Mouse (Mus musculus) induced T-regulatory cell, adult 2 months (primary cell): Measurements from ENCODE around the gene Nbea.

Experiments used
- DNase-seq: peaks from one replicate; pipeline ENCODE4 v3.0.0-alpha.2; 2012; ENCODE audit warnings: low read depth

Gene Nbea

DNA sequence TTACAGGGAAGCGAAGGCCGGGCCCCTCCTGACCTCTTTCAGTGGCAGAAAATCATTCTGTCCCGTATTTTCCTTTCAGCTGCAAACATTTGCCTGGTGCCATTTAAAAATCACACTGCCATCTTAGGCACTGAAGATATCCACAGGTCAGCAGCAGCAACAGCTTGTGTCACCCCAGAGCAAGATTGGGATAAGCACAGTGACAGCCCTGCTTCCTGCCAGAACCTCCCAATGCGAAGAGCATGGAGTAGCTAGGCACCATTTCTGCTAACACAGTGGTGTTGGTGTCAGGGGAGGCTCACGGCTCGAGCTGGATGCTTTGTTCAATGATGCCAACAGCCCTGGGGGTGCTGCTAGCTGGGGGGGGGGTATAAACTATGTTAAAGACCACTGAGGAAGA is 592.8 kb downstream of the Nbea start:
- DNase-seq: no peak

DNA sequence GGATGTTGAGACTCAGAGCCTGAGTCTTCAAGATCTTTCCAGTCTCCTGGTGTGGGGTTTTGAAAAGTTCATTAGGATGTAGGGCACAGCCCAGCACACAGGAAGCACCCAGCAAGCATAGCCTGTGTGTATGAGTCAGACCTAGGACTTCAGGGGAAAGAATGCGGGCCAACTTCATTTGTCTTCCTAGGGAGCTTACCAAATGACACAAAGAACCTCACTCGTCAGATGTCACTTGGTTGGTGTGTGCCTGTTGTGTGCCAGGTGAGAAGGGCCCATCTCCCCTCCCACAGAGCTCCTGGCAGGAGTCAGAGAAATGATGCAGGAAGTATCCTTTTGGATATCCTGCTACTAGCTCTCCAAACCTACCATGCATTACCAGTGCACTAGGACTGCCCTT is 593.2 kb downstream of the Nbea start:
- DNase-seq: no peak

DNA sequence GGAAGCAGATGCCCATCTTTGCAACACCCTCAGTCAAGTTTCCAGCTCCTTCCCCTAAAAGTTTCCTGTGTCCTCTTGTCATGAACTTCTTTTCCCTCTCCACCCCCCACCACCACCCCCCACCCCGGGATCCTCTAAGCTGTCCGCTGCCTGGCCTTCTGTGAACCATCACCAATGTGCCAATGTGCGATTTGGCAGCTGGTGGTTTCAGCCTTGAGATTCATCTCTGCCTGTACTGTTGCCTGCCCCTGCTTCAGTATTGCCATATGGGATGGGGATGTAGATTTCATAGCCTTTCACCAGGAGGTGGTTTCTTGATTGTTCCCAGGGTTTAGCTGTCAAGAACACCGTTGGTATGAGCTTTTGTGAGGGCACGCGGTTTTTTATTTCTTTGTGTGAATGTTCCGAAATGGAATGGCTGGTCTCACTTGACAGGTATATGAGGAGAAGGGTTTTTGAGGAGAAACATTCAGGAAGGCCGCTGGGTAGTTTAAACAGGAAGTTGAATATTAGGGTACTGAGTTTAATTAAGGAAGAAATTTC is 594.0 kb downstream of the Nbea start:
- DNase-seq: no peak

DNA sequence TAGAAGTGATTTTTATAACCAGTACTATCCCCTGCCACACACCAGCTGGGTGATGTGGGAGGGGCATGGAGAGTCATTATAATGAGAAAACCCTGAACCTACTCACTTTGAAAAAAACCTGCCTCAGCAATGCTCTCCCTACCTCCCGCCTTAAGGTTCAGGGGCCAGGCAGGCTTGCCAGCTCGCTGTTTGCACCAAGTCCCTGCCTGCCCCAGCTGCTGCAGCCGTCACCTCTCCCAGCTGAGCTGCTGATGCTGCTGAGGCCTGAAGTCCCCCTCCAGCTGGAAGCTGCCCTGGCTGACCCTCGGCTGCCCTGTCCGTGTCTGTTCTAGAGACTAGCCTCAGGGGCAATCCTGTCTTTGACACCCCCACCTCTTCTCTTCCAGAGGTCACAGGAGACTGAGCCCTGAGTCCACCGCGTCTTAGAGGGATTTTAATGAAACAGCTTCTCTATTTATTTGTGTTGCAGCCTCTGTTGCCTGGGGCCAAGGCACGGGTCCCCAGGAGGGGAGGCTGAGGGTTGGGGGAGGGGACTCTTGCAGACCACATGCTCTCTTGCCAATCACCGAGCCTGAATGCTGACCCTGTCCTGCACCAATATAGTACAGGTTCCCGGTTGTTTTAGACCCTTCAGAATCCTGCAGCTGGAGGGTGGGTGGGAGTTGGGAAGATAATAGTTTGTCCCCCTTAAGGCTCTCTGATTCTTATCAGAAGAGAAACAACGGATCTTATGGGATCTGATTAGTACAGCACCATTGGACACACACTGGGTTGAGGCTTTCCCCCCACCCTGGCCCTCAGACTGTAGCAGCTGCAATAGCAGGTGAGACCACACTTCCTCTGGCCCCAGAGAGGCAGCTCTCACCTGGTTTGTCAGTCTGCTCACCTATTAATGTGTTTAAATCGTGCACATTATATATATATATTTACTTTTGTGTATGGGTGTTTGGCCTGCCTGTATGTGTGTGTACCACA is 595.2 kb downstream of the Nbea start:
- DNase-seq: no peak

DNA sequence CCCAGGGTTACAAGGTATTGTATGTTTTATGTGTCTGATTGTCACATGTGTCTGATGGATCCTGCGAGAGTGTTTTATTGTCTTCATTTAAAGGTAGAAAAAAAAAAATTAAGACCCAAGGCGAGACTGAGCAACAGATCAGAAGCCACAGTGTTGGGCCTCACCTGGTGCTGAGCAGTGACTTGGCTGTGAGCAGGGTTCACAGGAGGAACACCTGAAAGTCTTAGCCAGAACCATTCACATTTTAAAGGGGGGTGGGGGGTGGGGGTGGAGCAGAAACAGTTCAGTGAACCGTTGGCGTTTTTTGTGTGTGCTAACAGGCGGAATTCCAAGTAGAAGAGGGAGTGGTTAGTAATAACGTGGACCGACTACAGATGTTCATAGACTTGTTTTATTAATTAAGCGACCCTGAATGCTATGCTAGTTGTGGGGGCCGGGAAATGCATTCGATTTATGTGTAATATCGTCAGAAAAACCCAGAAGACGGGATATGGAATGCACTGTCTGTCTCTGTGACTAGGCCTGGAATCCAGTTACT is 596.0 kb downstream of the Nbea start:
- DNase-seq: no peak
